Mouse (Mus musculus) hindbrain, postnatal 0 days (tissue): ENCODE results near the gene Dok1. TPM values are rescaled to one million over a fixed set of nuclear protein-coding genes. Genes with fewer than 3 reads are reported as not detected.

Experiments
- ATAC-seq: fragments of 200-750 bp; cut with Nextera tagmentation; 2 replicates; pipeline ENCODE4 v1.8.0; 2017; ENCODE audit warnings: mild to moderate bottlenecking, moderate TSS enrichment, moderate library complexity
- DNase-seq: peaks from one replicate; pipeline ENCODE4 v3.0.0-alpha.2; 2015; ENCODE audit warnings: low spot score
- H3K27ac ChIP-seq: fragments of 300-500 bp; sonication (generic); 2 replicates; pipeline ENCODE4 v1.5.1; 2014; ENCODE audit warnings: mild to moderate bottlenecking
- H3K27me3 ChIP-seq: fragments of 300-500 bp; sonication (generic); 2 replicates; pipeline ENCODE4 v1.6.1; 2014; ENCODE audit warnings: low read length, mixed read lengths; ENCODE audit not compliant: insufficient read depth
- H3K36me3 ChIP-seq: fragments of 300-500 bp; sonication (generic); 2 replicates; pipeline ENCODE4 v1.6.1; 2014; ENCODE audit warnings: low read length, mixed read lengths; ENCODE audit not compliant: insufficient read depth
- H3K4me1 ChIP-seq: fragments of 300-500 bp; sonication (generic); 2 replicates; pipeline ENCODE4 v1.6.1; 2014; ENCODE audit warnings: antibody characterized with exemption, low read length, mixed read lengths; ENCODE audit not compliant: insufficient read depth
- H3K4me2 ChIP-seq: fragments of 300-500 bp; sonication (generic); 2 replicates; pipeline ENCODE4 v1.6.1; 2014; ENCODE audit warnings: low read depth, mild to moderate bottlenecking, low read length, moderate library complexity, mixed read lengths
- H3K4me3 ChIP-seq: fragments of 300-500 bp; sonication (generic); 2 replicates; pipeline ENCODE4 v1.5.1; 2014; ENCODE audit warnings: low read length
- H3K9ac ChIP-seq: fragments of 300-500 bp; sonication (generic); replicated peaks from 2 replicates; pipeline ENCODE4 v1.6.1; 2014; ENCODE audit warnings: mild to moderate bottlenecking, low read length, moderate library complexity, mixed read lengths
- H3K9me3 ChIP-seq: fragments of 300-500 bp; sonication (generic); 2 replicates; pipeline ENCODE4 v1.6.1; 2016; ENCODE audit warnings: low read length, mixed read lengths
- CTCF ChIP-seq: IDR thresholded peaks from 2 replicates; pipeline ENCODE4 v1.5.1; 2016; ENCODE audit warnings: antibody characterized with exemption, control low read depth, low read depth
- WGBS: fragments of 180-500 bp; shearing (Covaris S2); extraction: QIAGEN DNeasy Blood & Tissue Kit; methylation state at CpG from one replicate; pipeline ENCODE4 v1.1.7; 2014; 5-methylcytosine and 5-hydroxymethylcytosine counted together
- polyA plus RNA-seq: library from polyadenylated mRNA; unstranded; fragments of >200 nt; fragmentation: Nextera tagmentation; extraction: Ambion mirVana; gene quantifications from 2 replicates; pipeline ENCODE4 v1.2.1, GENCODE M21; 2015
- total RNA-seq: library from RNA; depleted of rRNA; stranded (reverse); fragments of >200 nt; gene quantifications from 2 replicates; pipeline ENCODE4 v1.2.3, GENCODE M21; 2014

Gene Dok1
- total and polyA plus RNA-seq, 2 experiments from 2014 or later, result 2.5 to 4.3 TPM

DNA sequence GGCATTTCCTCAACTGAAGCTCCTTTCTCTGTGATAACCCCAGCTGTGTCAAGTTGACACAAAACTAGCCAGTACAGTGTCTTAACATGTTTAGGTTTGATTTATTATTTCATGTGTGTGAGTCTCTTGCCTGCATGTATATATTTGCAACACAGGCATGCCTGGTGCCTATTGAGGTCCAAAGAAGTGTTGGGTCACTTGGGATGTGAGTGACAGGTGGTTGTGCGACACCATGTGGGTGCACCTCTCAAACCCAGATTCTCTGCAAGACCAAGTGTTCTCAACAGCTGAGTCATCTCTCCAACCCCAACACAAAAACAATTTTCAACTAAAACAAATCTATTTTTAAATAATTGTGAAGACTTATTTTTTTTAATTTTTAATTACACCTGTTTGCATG is 30.2 kb downstream of the Dok1 start:
- Histone ChIP-seq H3K27ac (no peak overlapping the region), H3K36me3 (no peaks in the 10 kb centered on the region), H3K4me2 (no peak overlapping the region), H3K9me3 (no peaks in the 10 kb centered on the region), H3K4me1 (no peaks in the 10 kb centered on the region), H3K27me3 (no peaks in the 10 kb centered on the region), H3K4me3 (no peak overlapping the region), H3K9ac (no peak overlapping the region)
- 100% methylated on average over 1 of the region's 1 CpGs for WGBS
- ATAC-seq, result no peak
- DNase-seq, result no peak
- no peak for TF ChIP-seq CTCF

GRCm38 (mm10) chr6:82999986-83000385 is 33.3 kb downstream of the Dok1 start:
- 0 out of 2 replicates have a peak, but pooled peaks cover 4% of the 10 kb centered on the region for H3K4me1 ChIP-seq
- no peaks in the 10 kb centered on the region for H3K9me3 ChIP-seq
- no peak overlapping the region for H3K4me3 ChIP-seq
- DNase-seq (no peak), ATAC-seq (no peak)
- H3K27me3 ChIP-seq, result no peaks in the 10 kb centered on the region
- no peaks in the 10 kb centered on the region for H3K36me3 ChIP-seq
- no peak overlapping the region for H3K4me2 ChIP-seq
- TF ChIP-seq CTCF, result no peak
- 63% methylated on average over 8 of the region's 8 CpGs for WGBS
- no peak overlapping the region for H3K27ac ChIP-seq
- H3K9ac ChIP-seq, result no peak overlapping the region

DNA sequence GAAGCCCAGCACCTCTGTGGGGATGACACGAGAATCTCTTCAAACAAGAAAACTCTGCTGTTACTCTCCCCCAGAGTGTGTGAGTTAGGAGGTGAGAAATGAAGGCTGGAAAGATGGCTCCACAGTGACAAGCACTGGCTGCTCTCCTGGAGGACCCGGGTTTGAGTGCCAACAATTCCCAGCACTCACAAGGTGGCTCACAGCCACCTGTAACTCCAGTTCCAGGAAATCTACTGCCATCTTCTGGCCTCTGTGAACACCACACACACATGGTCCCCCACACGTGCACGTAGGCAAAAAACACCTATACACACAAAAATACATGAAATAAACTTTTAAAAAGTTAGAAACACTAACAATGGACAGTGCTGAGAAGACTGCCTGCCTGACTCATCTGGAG is 34.9 kb downstream of the Dok1 start:
- peak; percentile 24; the same call in 1 of the 2 replicates for TF ChIP-seq CTCF

GRCm38 (mm10) chr6:82997511-82998102 is 35.7 kb downstream of the Dok1 start:
- Histone ChIP-seq H3K4me1 (0 out of 2 replicates have a peak, but pooled peaks cover 4% of the 10 kb centered on the region), H3K9ac (no peak overlapping the region), H3K9me3 (no peaks in the 10 kb centered on the region), H3K4me2 (no peak overlapping the region), H3K36me3 (no peaks in the 10 kb centered on the region), H3K27me3 (no peaks in the 10 kb centered on the region), H3K27ac (no peak overlapping the region), H3K4me3 (no peak overlapping the region)
- WGBS, result 57% methylated on average over 7 of the region's 7 CpGs
- no peak for DNase-seq
- no peak for ATAC-seq
- no peak for TF ChIP-seq CTCF

More for the DNA sequence above, 34.9 kb downstream of the Dok1 start:
- no peak for DNase-seq
- no peaks in the 10 kb centered on the region for H3K36me3 ChIP-seq
- H3K27me3 ChIP-seq, result no peaks in the 10 kb centered on the region
- H3K4me1 ChIP-seq, result 0 out of 2 replicates have a peak, but pooled peaks cover 4% of the 10 kb centered on the region
- H3K4me3 ChIP-seq, result no peak overlapping the region
- no peak overlapping the region for H3K27ac ChIP-seq
- 69% methylated on average over 4 of the region's 4 CpGs for WGBS
- no peaks in the 10 kb centered on the region for H3K9me3 ChIP-seq
- ATAC-seq, result no peak
- no peak overlapping the region for H3K9ac ChIP-seq
- H3K4me2 ChIP-seq, result no peak overlapping the region

DNA sequence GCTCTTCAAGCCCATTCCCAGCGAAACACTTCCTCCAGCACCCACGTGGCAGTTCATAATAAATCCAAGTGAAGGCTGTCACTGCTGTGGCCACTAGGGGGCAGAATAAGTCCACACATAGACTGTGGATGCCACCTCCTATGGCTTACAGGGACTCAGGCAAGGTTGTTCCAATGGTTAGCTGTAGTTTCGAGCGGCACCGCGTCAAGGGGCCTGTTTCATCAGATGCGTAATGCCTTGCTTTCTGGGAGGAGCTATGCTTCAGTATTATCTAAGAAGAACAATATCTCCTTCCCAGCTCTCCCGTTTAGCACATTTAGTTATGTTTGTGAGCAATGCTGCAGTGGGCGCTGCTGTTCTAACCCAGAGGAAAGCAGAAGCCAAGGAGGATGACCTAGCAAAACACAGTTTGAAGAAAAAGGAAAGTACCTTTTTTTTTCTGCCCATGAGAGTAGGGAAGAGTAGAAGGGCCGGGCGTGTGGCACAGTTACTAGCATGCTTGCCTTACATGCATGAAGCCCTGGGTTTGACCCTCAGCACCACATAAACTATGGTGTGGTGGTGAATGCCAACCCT is 36.4 kb downstream of the Dok1 start:
- H3K9ac ChIP-seq, result no peak overlapping the region

DNA sequence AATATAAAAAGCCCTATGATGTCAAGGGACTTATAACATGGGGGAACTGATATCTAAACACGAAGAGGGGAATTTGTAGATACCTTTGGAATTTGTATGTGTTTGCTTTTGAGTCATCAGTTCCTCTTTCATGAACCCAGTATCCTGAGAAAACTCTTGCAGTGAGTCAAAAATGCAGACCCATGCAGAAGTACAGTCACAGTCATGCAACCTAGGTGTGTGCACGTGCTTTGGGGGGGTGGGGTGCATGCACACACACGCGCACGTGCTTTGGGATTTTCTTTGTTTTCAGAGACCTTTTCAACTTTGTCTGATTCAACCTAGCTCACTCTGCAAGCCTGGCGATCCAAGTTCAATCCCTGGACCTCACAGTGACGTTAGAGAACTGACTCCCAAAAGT is 38.9 kb downstream of the Dok1 start:
- no peaks in the 10 kb centered on the region for H3K27me3 ChIP-seq
- no peak for TF ChIP-seq CTCF
- no peaks in the 10 kb centered on the region for H3K36me3 ChIP-seq
- no peak overlapping the region for H3K9ac ChIP-seq
- 0 out of 2 replicates have a peak, but pooled peaks cover 4% of the 10 kb centered on the region for H3K4me1 ChIP-seq
- DNase-seq (no peak), ATAC-seq (no peak)
- WGBS, result 77% methylated on average over 7 of the region's 7 CpGs
- no peak overlapping the region for H3K4me2 ChIP-seq
- H3K27ac ChIP-seq, result no peak overlapping the region
- H3K4me3 ChIP-seq, result no peak overlapping the region
- H3K9me3 ChIP-seq, result no peaks in the 10 kb centered on the region

More for the DNA sequence above, 36.4 kb downstream of the Dok1 start:
- no peaks in the 10 kb centered on the region for H3K9me3 ChIP-seq
- H3K4me2 ChIP-seq, result peak overlapping the region; percentile 38
- peak overlapping the region; percentile 16; the same call in 1 of the 2 replicates for H3K27ac ChIP-seq
- WGBS, result 11% methylated on average over 11 of the region's 11 CpGs
- no peak overlapping the region for H3K4me3 ChIP-seq
- ATAC-seq (peak; percentile 96), DNase-seq (peak; percentile 96)
- TF ChIP-seq CTCF, result peak; percentile 99
- 0 out of 2 replicates have a peak, but pooled peaks cover 4% of the 10 kb centered on the region for H3K4me1 ChIP-seq
- no peaks in the 10 kb centered on the region for H3K36me3 ChIP-seq
- no peaks in the 10 kb centered on the region for H3K27me3 ChIP-seq

GRCm38 (mm10) chr6:82993696-82994095 is 39.6 kb downstream of the Dok1 start:
- no peak overlapping the region for H3K4me2 ChIP-seq
- no peaks in the 10 kb centered on the region for H3K9me3 ChIP-seq
- no peak overlapping the region for H3K27ac ChIP-seq
- TF ChIP-seq CTCF, result no peak
- H3K4me1 ChIP-seq, result 0 out of 2 replicates have a peak, but pooled peaks cover 4% of the 10 kb centered on the region
- H3K4me3 ChIP-seq, result no peak overlapping the region
- H3K27me3 ChIP-seq, result no peaks in the 10 kb centered on the region
- no peak for DNase-seq
- no peak overlapping the region for H3K9ac ChIP-seq
- ATAC-seq, result no peak
- WGBS, result 52% methylated on average over 1 of the region's 1 CpGs
- H3K36me3 ChIP-seq, result no peaks in the 10 kb centered on the region
